Mouse (Mus musculus) thymus, adult 2 months (tissue): Measurements from ENCODE around the gene Prdm16. TPM values are rescaled to one million over a fixed set of nuclear protein-coding genes. Genes with fewer than 3 reads are reported as not detected.

Experiments used
- DNase-seq: peaks from one replicate; pipeline ENCODE4 v3.0.0; 2021
- H3K27ac ChIP-seq: fragments of 200-500 bp; 2 replicates; pipeline ENCODE4 v1.5.1; 2012; ENCODE audit warnings: low read length, control low read depth; ENCODE audit not compliant: control insufficient read depth, insufficient read depth
- H3K27me3 ChIP-seq: fragments of 200-500 bp; 2 replicates; pipeline ENCODE4 v1.6.1; 2012; ENCODE audit warnings: mild to moderate bottlenecking, low read length, moderate library complexity, mixed read lengths; ENCODE audit not compliant: control insufficient read depth, insufficient read depth
- H3K36me3 ChIP-seq: fragments of 200-500 bp; 2 replicates; pipeline ENCODE4 v1.6.1; 2012; ENCODE audit warnings: mild to moderate bottlenecking, low read length, moderate library complexity; ENCODE audit not compliant: control insufficient read depth, insufficient read depth
- H3K4me1 ChIP-seq: fragments of 200-500 bp; replicated peaks from 2 replicates; pipeline ENCODE4 v1.6.1; 2012; ENCODE audit warnings: low read length; ENCODE audit not compliant: control insufficient read depth, insufficient read depth
- H3K4me3 ChIP-seq: fragments of 200-500 bp; 2 replicates; pipeline ENCODE4 v1.5.1; 2012; ENCODE audit warnings: mild to moderate bottlenecking, low read length, control low read depth, moderate library complexity; ENCODE audit not compliant: control insufficient read depth, insufficient read depth
- CTCF ChIP-seq: fragments of 200-500 bp; IDR thresholded peaks from 2 replicates; pipeline ENCODE4 v1.5.1; 2012; ENCODE audit warnings: mild to moderate bottlenecking, control low read depth, low read length, moderate library complexity, borderline replicate concordance; ENCODE audit not compliant: control insufficient read depth, poor library complexity, insufficient read depth; ENCODE audit errors: extremely low read depth
- POLR2A ChIP-seq: fragments of 200-500 bp; IDR thresholded peaks from 2 replicates; pipeline ENCODE4 v1.6.1; 2012; ENCODE audit warnings: mild to moderate bottlenecking, low read length, control low read depth, moderate library complexity; ENCODE audit not compliant: control insufficient read depth, poor library complexity, insufficient read depth; ENCODE audit errors: extremely low read depth
- whole genome bisulfite sequencing: fragments of 180-500 bp; shearing (Covaris S2); methylation state at CpG from one replicate; pipeline ENCODE4 v1.1.7; 2018; 5-methylcytosine and 5-hydroxymethylcytosine counted together
- polyA plus RNA-seq: library from polyadenylated mRNA; depleted of rRNA; stranded (reverse); fragments of >200 nt; gene quantifications from 2 replicates; pipeline ENCODE4 v1.2.3, GENCODE M21; 2012

Prdm16 gene
- polyA plus RNA-seq, 1 experiment, result 4.5 TPM

DNA sequence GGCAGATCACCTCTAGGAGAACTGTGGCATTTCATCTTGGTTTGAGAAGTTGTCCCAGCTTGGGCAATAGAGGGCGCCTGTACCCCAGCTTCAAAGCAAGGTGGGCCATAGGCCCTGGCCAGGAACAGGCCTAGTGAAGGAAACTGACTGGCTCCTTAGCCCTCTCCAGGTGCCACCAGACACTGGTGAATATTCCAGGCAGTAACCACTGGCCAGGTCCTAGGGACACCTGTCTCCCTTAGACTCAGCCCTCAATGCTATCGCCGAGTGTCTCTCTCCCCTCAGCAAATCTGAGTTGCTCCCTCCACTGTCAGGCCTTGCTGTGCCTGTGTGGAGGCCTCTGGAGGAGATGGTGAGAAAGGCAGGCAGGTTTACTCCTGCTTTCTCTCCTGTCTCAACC lies 187.3 kb downstream of the Prdm16 start:
- DNase-seq, result no peak
- WGBS, result 34% methylated on average over 3 of the region's 3 CpGs

DNA sequence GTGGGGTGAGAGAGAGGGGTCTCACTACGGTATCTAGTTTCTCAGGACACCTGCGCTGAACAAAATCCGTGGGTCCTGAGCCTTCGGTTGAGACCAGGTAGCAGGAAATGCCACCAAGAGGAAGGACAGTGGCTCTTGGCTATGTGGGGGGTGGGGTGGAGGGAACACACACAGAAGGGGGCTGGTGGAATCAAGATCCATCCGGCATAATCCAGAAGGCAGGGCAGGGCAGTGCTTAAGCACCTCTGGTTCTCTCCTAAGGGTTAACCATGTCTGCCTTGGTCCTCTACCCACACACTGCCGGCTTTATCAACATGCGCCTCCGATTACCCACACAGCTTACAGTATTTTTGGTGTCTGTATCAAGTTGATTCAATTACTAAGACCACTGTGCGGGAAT lies 191.0 kb downstream of the Prdm16 start:
- H3K4me1 ChIP-seq, result no peaks in the 10 kb centered on the region
- H3K4me3 ChIP-seq, result no peak overlapping the region
- no peak for DNase-seq
- no peaks in the 10 kb centered on the region for H3K27me3 ChIP-seq
- H3K36me3 ChIP-seq, result no peaks in the 10 kb centered on the region
- WGBS, result 92% methylated on average over 9 of the region's 9 CpGs
- no peak overlapping the region for H3K27ac ChIP-seq
- TF ChIP-seq CTCF (no peak), POLR2A (no peak)

More for the DNA sequence above, 187.3 kb downstream of the Prdm16 start:
- no peak overlapping the region for H3K27ac ChIP-seq
- H3K4me3 ChIP-seq, result no peak overlapping the region
- no peaks in the 10 kb centered on the region for H3K4me1 ChIP-seq
- H3K27me3 ChIP-seq, result no peaks in the 10 kb centered on the region
- TF ChIP-seq CTCF (no peak), POLR2A (no peak)
- H3K36me3 ChIP-seq, result no peaks in the 10 kb centered on the region

DNA sequence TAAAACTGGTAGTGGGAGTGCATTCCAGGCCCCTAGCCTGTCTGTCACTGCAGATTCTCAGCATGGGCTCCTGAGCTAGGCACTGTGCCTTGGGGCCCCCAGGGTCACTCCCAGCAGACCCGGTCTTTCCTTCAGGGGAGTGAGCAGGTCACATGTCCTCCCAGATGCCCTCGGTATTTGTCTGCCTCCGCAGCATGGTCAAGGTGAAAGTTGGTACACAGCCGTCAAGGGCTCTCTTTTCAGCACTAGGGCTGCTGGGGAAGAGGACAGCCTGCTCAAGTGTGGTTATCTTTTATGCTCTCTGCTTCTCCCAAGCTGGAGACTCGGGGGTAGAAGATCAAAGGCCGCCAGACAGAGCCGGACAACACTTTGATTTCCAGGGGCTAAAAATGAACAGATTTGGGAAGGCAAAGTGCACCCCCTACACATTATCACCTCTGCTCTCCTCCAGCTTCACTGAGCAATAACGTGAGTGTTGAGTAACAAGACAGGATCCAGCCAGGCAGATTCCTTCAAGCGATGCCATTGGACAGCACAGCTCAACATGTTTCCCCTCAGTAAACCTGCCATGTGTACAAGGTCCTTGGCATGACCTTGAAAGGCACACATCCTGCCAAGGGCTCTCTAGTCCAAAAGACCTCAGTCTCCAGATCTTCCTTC lies 193.9 kb downstream of the Prdm16 start:
- Histone ChIP-seq H3K4me1 (no peaks in the 10 kb centered on the region), H3K36me3 (no peaks in the 10 kb centered on the region), H3K27me3 (no peaks in the 10 kb centered on the region), H3K4me3 (no peak overlapping the region), H3K27ac (no peak overlapping the region)
- no peak for DNase-seq
- TF ChIP-seq CTCF, result no peak
- TF ChIP-seq POLR2A, result no peak
- WGBS, result 85% methylated on average over 9 of the region's 9 CpGs

DNA sequence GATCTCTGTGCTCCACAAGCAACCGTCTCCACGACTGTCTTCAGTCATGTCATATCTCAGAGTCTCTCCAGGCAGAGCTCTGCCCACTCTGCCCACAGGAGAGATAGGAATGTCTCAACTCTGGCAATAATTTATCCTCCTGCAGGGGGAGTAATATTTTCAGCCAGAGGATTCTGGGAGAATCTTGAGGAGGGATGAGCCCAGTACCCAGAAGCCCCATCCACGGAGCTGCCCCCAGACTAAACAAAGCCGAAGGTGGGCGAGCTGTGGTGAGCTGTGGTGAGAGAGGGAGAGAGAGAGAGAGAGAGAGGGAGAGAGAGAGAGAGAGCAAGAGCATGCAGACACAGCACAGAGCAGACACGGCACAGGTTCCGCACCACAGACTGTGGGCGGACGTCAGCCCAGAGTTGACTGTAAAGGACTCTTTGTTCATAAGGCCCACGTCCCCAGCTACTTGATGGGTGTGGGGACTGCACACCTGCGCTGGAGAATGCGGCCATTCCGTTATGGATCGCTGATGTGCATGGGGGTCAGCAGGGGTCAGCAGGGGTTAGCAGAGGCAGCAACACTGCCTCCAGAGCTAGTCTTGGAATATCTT lies 197.1 kb downstream of the Prdm16 start:
- H3K27me3 ChIP-seq, result no peaks in the 10 kb centered on the region
- no peak overlapping the region for H3K4me3 ChIP-seq
- DNase-seq, result no peak
- H3K27ac ChIP-seq, result no peak overlapping the region
- no peaks in the 10 kb centered on the region for H3K36me3 ChIP-seq
- TF ChIP-seq CTCF, result no peak
- no peak for TF ChIP-seq POLR2A
- H3K4me1 ChIP-seq, result no peaks in the 10 kb centered on the region
- 91% methylated on average over 14 of the region's 14 CpGs for WGBS

DNA sequence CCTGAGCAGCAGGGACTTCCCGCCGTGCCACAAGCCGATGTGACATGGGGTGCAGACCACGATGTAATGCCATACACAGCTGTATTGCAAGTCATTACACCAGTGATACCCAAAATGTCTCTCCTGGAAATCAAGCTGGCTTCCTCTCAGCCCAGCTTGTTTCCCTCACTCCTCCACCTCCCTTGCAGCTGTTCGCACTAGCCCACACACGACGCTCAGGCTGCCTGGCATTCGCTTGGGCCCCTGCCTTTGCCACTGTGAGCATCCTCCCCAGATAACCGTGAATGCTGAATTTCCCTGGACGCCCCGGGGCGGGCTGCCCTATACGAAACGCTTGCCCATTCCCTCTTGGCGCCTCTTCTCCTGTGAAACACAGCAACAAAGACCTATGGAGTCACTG lies 198.1 kb downstream of the Prdm16 start:
- DNase-seq, result no peak
- H3K4me1 ChIP-seq, result no peaks in the 10 kb centered on the region
- no peak overlapping the region for H3K27ac ChIP-seq
- TF ChIP-seq CTCF (no peak), POLR2A (no peak)
- no peaks in the 10 kb centered on the region for H3K36me3 ChIP-seq
- WGBS, result 88% methylated on average over 15 of the region's 15 CpGs
- no peak overlapping the region for H3K4me3 ChIP-seq
- H3K27me3 ChIP-seq, result no peaks in the 10 kb centered on the region

DNA sequence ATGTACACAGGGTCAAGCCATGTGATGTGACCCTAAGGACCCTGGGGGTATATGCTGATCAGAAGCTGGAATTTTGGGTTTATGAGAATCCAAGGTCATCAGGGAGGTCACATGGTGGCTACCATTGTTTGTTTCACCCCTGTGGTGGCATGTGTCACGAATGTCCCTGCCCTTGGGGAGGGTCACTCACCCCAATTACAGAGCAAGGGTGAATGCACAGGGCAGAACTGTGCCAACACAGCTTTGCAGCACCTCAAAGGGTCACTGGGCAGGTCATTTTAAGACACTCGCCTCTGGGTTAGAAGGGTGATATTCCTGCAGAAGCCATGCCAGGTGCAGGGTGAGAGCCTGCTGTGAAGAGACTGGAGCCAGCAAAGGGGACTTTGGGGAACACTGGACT lies 206.9 kb downstream of the Prdm16 start:
- Histone ChIP-seq H3K27ac (no peak overlapping the region), H3K36me3 (no peaks in the 10 kb centered on the region), H3K4me3 (no peak overlapping the region), H3K4me1 (no peaks in the 10 kb centered on the region), H3K27me3 (no peaks in the 10 kb centered on the region)
- 80% methylated on average over 2 of the region's 2 CpGs for WGBS
- no peak for DNase-seq
- TF ChIP-seq POLR2A (no peak), CTCF (no peak)

DNA sequence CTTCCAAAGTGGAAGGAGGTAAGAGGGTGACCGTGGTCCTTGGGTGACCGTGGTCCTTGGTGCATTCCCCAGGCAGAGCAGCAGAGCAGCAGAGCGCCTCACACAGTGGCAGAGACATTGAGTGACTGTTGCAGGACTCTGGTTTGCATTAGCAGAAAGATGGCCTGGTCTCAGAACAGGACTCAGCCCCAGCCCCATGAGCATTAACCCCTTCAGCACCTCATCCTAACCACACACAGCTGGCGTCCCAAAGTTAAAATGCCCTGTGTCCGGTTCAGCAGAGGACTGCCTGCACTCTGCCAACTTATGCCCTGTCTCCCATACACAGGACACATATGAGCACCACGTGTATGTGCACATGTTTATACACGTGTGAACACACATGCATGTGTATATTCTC lies 209.8 kb downstream of the Prdm16 start:
- Histone ChIP-seq H3K4me3 (no peak overlapping the region), H3K27me3 (no peaks in the 10 kb centered on the region), H3K36me3 (no peaks in the 10 kb centered on the region), H3K27ac (no peak overlapping the region), H3K4me1 (no peaks in the 10 kb centered on the region)
- no peak for DNase-seq
- TF ChIP-seq POLR2A (no peak), CTCF (no peak)
- WGBS, result 92% methylated on average over 7 of the region's 7 CpGs
